14 mouse cellular contexts compared by ENCODE assay signal in the genomic region with DNA sequence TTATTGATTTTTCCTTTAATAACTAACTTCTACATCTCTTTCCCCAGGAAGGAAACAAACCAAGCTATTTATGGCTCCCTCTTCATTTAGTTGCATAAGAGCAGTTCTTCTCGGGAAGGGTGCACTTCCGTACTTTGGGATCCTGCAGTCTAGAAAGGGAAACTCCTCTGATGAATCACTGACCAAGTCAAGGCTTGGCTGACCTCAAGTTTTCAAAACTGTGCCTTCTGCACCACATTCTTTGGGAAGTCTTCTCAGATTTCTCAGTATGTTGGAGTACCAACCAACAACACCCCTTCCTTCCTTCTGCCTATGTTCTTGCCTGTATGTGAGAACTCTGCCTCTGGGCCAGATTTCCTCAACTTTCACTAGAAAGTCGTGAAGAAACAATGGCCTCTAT.
DNase-seq lines count a peak whose midpoint lies in the region; ATAC-seq and TF ChIP-seq lines count a peak whose summit lies in the region.
"Had no signal": no experiment of that assay in that cellular context is flagged by ENCODE, and none has a peak within 500 bp of the region (broad histone marks: within the 10 kb centered on the region; RNA-seq: fewer than 3 reads in every experiment).

No protein-coding gene starts in this region.

- H3K4me2 ChIP-seq in heart, embryonic 11.5 days = no peak overlapping the region
- H3K4me2 ChIP-seq in lung, embryonic 14.5 days = no peak overlapping the region
- no peak overlapping the region for H3K4me2 ChIP-seq in intestine, embryonic 16.5 days (ENCODE audit: low read depth, low read length)
- peak overlapping the region; percentile 65 for H3K4me2 ChIP-seq in myocyte (ENCODE audit: low read depth)
- H3K4me2 ChIP-seq: lung, embryonic 15.5 days; stomach, embryonic 15.5 days had no signal

- no peaks in the 10 kb centered on the region for H3K79me2 ChIP-seq in myocyte (ENCODE audit: control insufficient read depth, insufficient read depth)

- H3ac ChIP-seq in myocyte (ENCODE audit: control insufficient read depth, insufficient read length) = no peak overlapping the region

- 57% methylated on average over 3 of the region's 3 CpGs for WGBS in heart, embryonic 11.5 days (ENCODE audit: insufficient replicate concordance)
- 74% methylated on average over 3 of the region's 3 CpGs for WGBS in lung, embryonic 14.5 days
- 30% methylated on average over 3 of the region's 3 CpGs for WGBS in lung, adult 2 months
- WGBS in intestine, embryonic 16.5 days = 65% methylated on average over 3 of the region's 3 CpGs

- no peak overlapping the region for H3K4me3 ChIP-seq in heart, embryonic 11.5 days (ENCODE audit: low read depth, low read length)
- H3K4me3 ChIP-seq in lung, embryonic 14.5 days (ENCODE audit: low read depth, low read length) = no peak overlapping the region
- H3K4me3 ChIP-seq in lung, adult 2 months (replicated peaks; ENCODE audit: extremely low read depth, low read depth, low read length) = no peak overlapping the region
- no peak overlapping the region for H3K4me3 ChIP-seq in intestine, embryonic 16.5 days (ENCODE audit: low read length)
- H3K4me3 ChIP-seq in myocyte = no peak overlapping the region
- H3K4me3 ChIP-seq: heart, adult 2 months; lung, embryonic 15.5 days; stomach, embryonic 15.5 days had no signal

- ATAC-seq in heart, embryonic 11.5 days (replicated peaks; ENCODE audit: insufficient number of reproducible peaks, low FRiP score, low TSS enrichment) = no peak
- no peak for ATAC-seq in lung, embryonic 14.5 days (ENCODE audit: insufficient read depth)
- ATAC-seq in intestine, embryonic 16.5 days = peak; percentile 66; the same call in 1 of the 2 replicates
- ATAC-seq: CD4-positive, CD25-positive, alpha-beta regulatory T cell, adult 4 months; forebrain, embryonic 14.5 days had no signal

- TF ChIP-seq POLR2A in lung, adult 2 months (IDR thresholded peaks at IDR 0.05; ENCODE audit: borderline replicate concordance, extremely low read depth, low read depth, low read length) = no peak
- TF ChIP-seq POLR2A in myocyte (IDR thresholded peaks at IDR 0.05; ENCODE audit: insufficient read length, low read depth) = no peak

- TF ChIP-seq CTCF in lung, embryonic 14.5 days (IDR thresholded peaks at IDR 0.05; ENCODE audit: low read depth) = no peak
- TF ChIP-seq CTCF in lung, adult 2 months (IDR thresholded peaks at IDR 0.05; ENCODE audit: insufficient read depth, low read length) = no peak

- no peaks in the 10 kb centered on the region for H3K9me3 ChIP-seq in heart, embryonic 11.5 days (replicated peaks; ENCODE audit: control insufficient read depth, low read length)
- no peaks in the 10 kb centered on the region for H3K9me3 ChIP-seq in lung, embryonic 14.5 days (ENCODE audit: low read depth, low read length)
- no peaks in the 10 kb centered on the region for H3K9me3 ChIP-seq in intestine, embryonic 16.5 days (ENCODE audit: control insufficient read depth, low read length)
- H3K9me3 ChIP-seq: lung, embryonic 15.5 days; stomach, embryonic 15.5 days had no signal

- H3K27ac ChIP-seq in heart, embryonic 11.5 days (ENCODE audit: low read depth, low read length) = no peak overlapping the region
- no peak overlapping the region for H3K27ac ChIP-seq in lung, embryonic 14.5 days (ENCODE audit: low read depth)
- no peak overlapping the region for H3K27ac ChIP-seq in intestine, embryonic 16.5 days (ENCODE audit: low read length)
- H3K27ac ChIP-seq: heart, adult 2 months; lung, embryonic 15.5 days; stomach, embryonic 15.5 days had no signal

- H3K9ac ChIP-seq in heart, embryonic 11.5 days (ENCODE audit: low read depth, low read length) = no peak overlapping the region
- no peak overlapping the region for H3K9ac ChIP-seq in lung, embryonic 14.5 days
- H3K9ac ChIP-seq in intestine, embryonic 16.5 days (ENCODE audit: low read depth, low read length) = no peak overlapping the region
- H3K9ac ChIP-seq: lung, embryonic 15.5 days; stomach, embryonic 15.5 days had no signal

- no peaks in the 10 kb centered on the region for H3K36me3 ChIP-seq in heart, embryonic 11.5 days (ENCODE audit: control insufficient read depth, insufficient read depth, low read length)
- no peaks in the 10 kb centered on the region for H3K36me3 ChIP-seq in lung, embryonic 14.5 days (ENCODE audit: insufficient read depth)
- no peaks in the 10 kb centered on the region for H3K36me3 ChIP-seq in intestine, embryonic 16.5 days (ENCODE audit: control insufficient read depth, insufficient read depth, low read length)
- no peaks in the 10 kb centered on the region for H3K36me3 ChIP-seq in myocyte (ENCODE audit: control insufficient read depth, insufficient read depth)
- H3K36me3 ChIP-seq: lung, embryonic 15.5 days; stomach, embryonic 15.5 days had no signal

- H3K4me1 ChIP-seq in heart, embryonic 11.5 days (ENCODE audit: control insufficient read depth, insufficient read depth, low read length) = no peaks in the 10 kb centered on the region
- no peaks in the 10 kb centered on the region for H3K4me1 ChIP-seq in lung, embryonic 14.5 days (ENCODE audit: insufficient read depth)
- peaks cover 5% of the 10 kb centered on the region; the same call in 1 of the 2 replicates for H3K4me1 ChIP-seq in lung, adult 2 months (ENCODE audit: control insufficient read depth, insufficient read depth, low read length)
- H3K4me1 ChIP-seq in intestine, embryonic 16.5 days (ENCODE audit: control insufficient read depth, insufficient read depth, low read length) = 0 out of 2 replicates have a peak, but pooled peaks cover 2% of the 10 kb centered on the region
- H3K4me1 ChIP-seq: stomach, embryonic 15.5 days had no signal

- H3K27me3 ChIP-seq in heart, embryonic 11.5 days (ENCODE audit: control insufficient read depth, insufficient read depth, low read length) = no peaks in the 10 kb centered on the region
- no peaks in the 10 kb centered on the region for H3K27me3 ChIP-seq in lung, embryonic 14.5 days (ENCODE audit: insufficient read depth, low read length)
- H3K27me3 ChIP-seq in intestine, embryonic 16.5 days (replicated peaks; ENCODE audit: control insufficient read depth, insufficient read depth, low read length) = no peaks in the 10 kb centered on the region
- H3K27me3 ChIP-seq in myocyte (ENCODE audit: control insufficient read depth, insufficient read depth, insufficient read length) = no peaks in the 10 kb centered on the region
- H3K27me3 ChIP-seq: lung, embryonic 15.5 days; stomach, embryonic 15.5 days had no signal

- peak; percentile 95 for DNase-seq in heart, adult 11 months
- peak; percentile 31 for DNase-seq in lung, embryonic 14.5 days
- no peak for DNase-seq in lung, adult 2 months
- DNase-seq in spleen, postnatal 36 days (ENCODE audit: low spot score in 2 of 2) = no peak
- no peak for DNase-seq in frontal cortex, postnatal 10 days (ENCODE audit: low spot score in 2 of 2)
- DNase-seq: right cerebral cortex, adult 18-20 months had no signal

TF ChIP-seq in myocyte, 11 proteins besides CTCF, POLR2A, EP300 and RAD21:
- TF ChIP-seq CEBPB (IDR thresholded peaks at IDR 0.05; ENCODE audit: insufficient read depth, poor library complexity, severe bottlenecking) (peak; percentile 76), MAX (IDR thresholded peaks at IDR 0.05; ENCODE audit: low read depth) (no peak)

Comparison
In these comparisons a context has a peak if more than half of its experiments do, and no peak if none do; other contexts are left out.
1. DNase-seq: peak in heart, adult 11 months (single experiment) and lung, embryonic 14.5 days (single experiment); none in lung, adult 2 months (single experiment), spleen, postnatal 36 days (0 of 2) and frontal cortex, postnatal 10 days (0 of 2).